Mouse (Mus musculus) heart, adult 2 months (tissue): ENCODE measurements at regions not wholly inside any gene's neighbourhood (a gene's known extent, or its start where the extent isn't known, plus 50 kb on each side); places are given as distances from the start of the nearest gene placed in this dataset.

Experiments
- DNase-seq, 2 experiments: peaks; one replicate each; pipeline ENCODE4 v3.0.0; 2021
- H3K27ac ChIP-seq: fragments of 200-600 bp; 2 replicates; pipeline ENCODE4 v1.8.1; 2022
- H3K27me3 ChIP-seq: fragments of 200-500 bp; 2 replicates; pipeline ENCODE4 v1.6.1; 2012; ENCODE audit warnings: mild to moderate bottlenecking, low read length, inconsistent platforms, mixed read lengths; ENCODE audit not compliant: control insufficient read depth, insufficient read depth
- H3K36me3 ChIP-seq: fragments of 200-500 bp; 2 replicates; pipeline ENCODE4 v1.6.1; 2012; ENCODE audit warnings: low read length, inconsistent platforms; ENCODE audit not compliant: control insufficient read depth, insufficient read depth
- H3K4me1 ChIP-seq: fragments of 200-500 bp; 2 replicates; pipeline ENCODE4 v1.6.1; 2011; ENCODE audit warnings: low read length; ENCODE audit not compliant: control insufficient read depth, insufficient read depth
- H3K4me3 ChIP-seq: fragments of 200-600 bp; 2 replicates; pipeline ENCODE4 v1.8.1; 2022
- H3K79me2 ChIP-seq: fragments of 200-500 bp; replicated peaks from 2 replicates; pipeline ENCODE4 v1.6.1; 2012; ENCODE audit warnings: mild to moderate bottlenecking, inconsistent platforms, low read length, moderate library complexity, mixed read lengths; ENCODE audit not compliant: control insufficient read depth, insufficient read depth
- H3K9ac ChIP-seq: fragments of 200-500 bp; 2 replicates; pipeline ENCODE4 v1.6.1; 2012; ENCODE audit warnings: low read depth, mild to moderate bottlenecking, control low read depth, inconsistent platforms, low read length, mixed read lengths
- CTCF ChIP-seq: fragments of 200-600 bp; IDR thresholded peaks from 2 replicates; pipeline ENCODE4 v1.8.1; 2022; ENCODE audit warnings: antibody characterized with exemption, mild to moderate bottlenecking, moderate library complexity
- EP300 ChIP-seq: fragments of 200-500 bp; IDR thresholded peaks from 2 replicates; pipeline ENCODE4 v1.6.1; 2011; ENCODE audit warnings: low read depth, low read length, control low read depth; ENCODE audit not compliant: insufficient read depth
- POLR2A ChIP-seq: fragments of 200-500 bp; IDR thresholded peaks from 2 replicates; pipeline ENCODE4 v1.6.1; 2011; ENCODE audit warnings: mild to moderate bottlenecking, low read depth, low read length, control low read depth; ENCODE audit not compliant: insufficient read depth
- WGBS: fragments of 180-500 bp; shearing (Covaris S2); methylation state at CpG from one replicate; pipeline ENCODE4 v1.1.7; 2018; 5-methylcytosine and 5-hydroxymethylcytosine counted together
- intact Hi-C: fragments of 180-260 bp; cut with DNase I; formaldehyde crosslinking; loops from one replicate; pipeline ENCODE4 v1.15.1; 2025

GRCm38 (mm10) chr16:46223084-46223600 is 68.3 kb upstream of the Gm4737 start:
- no peak for DNase-seq
- Histone ChIP-seq H3K36me3 (no peaks in the 10 kb centered on the region), H3K4me3 (no peak overlapping the region), H3K4me1 (no peaks in the 10 kb centered on the region), H3K9ac (no peak overlapping the region), H3K27ac (no peak overlapping the region), H3K27me3 (no peaks in the 10 kb centered on the region), H3K79me2 (no peaks in the 10 kb centered on the region)
- intact Hi-C loops = no loop called here
- WGBS = 8% methylated on average over 1 of the region's 1 CpGs
- no peak for TF ChIP-seq POLR2A
- TF ChIP-seq CTCF = no peak
- TF ChIP-seq EP300 = no peak

GRCm38 (mm10) chr16:46212504-46212903 is 57.6 kb upstream of the Gm4737 start:
- Histone ChIP-seq H3K27me3 (no peaks in the 10 kb centered on the region), H3K79me2 (no peaks in the 10 kb centered on the region), H3K4me1 (no peaks in the 10 kb centered on the region), H3K27ac (no peak overlapping the region), H3K9ac (no peak overlapping the region), H3K36me3 (no peaks in the 10 kb centered on the region), H3K4me3 (no peak overlapping the region)
- 72% methylated on average over 4 of the region's 4 CpGs for WGBS
- TF ChIP-seq POLR2A (no peak), CTCF (no peak), EP300 (no peak)
- intact Hi-C loops = no loop called here
- DNase-seq = no peak

GRCm38 (mm10) chr16:46211914-46212313 is 57.0 kb upstream of the Gm4737 start:
- Histone ChIP-seq H3K27me3 (no peaks in the 10 kb centered on the region), H3K36me3 (no peaks in the 10 kb centered on the region), H3K4me1 (no peaks in the 10 kb centered on the region), H3K79me2 (no peaks in the 10 kb centered on the region), H3K4me3 (no peak overlapping the region), H3K9ac (no peak overlapping the region), H3K27ac (no peak overlapping the region)
- peak in 1 of 2 experiments; percentile 14 for DNase-seq
- TF ChIP-seq POLR2A (no peak), EP300 (no peak), CTCF (no peak)
- intact Hi-C loops = no loop called here
- WGBS = 49% methylated on average over 3 of the region's 3 CpGs

GRCm38 (mm10) chr16:46205114-46205513 is 50.2 kb upstream of the Gm4737 start:
- TF ChIP-seq CTCF = no peak
- TF ChIP-seq EP300 = no peak
- TF ChIP-seq POLR2A = no peak
- 98% methylated on average over 1 of the region's 1 CpGs for WGBS
- no peak overlapping the region for H3K9ac ChIP-seq
- no peaks in the 10 kb centered on the region for H3K36me3 ChIP-seq
- no peak for DNase-seq
- H3K4me3 ChIP-seq = no peak overlapping the region
- H3K4me1 ChIP-seq = no peaks in the 10 kb centered on the region
- intact Hi-C loops = no loop called here
- H3K79me2 ChIP-seq = no peaks in the 10 kb centered on the region
- no peak overlapping the region for H3K27ac ChIP-seq
- H3K27me3 ChIP-seq = no peaks in the 10 kb centered on the region
